Mouse (Mus musculus) ES-E14 (cell line): ENCODE measurements around the gene Col8a2. TPM values are rescaled to one million over a fixed set of nuclear protein-coding genes. Genes with fewer than 3 reads are reported as not detected.

Experiments used
- DNase-seq: peaks from one replicate; pipeline ENCODE4 v3.0.0-alpha.2; 2013; ENCODE audit warnings: low read depth, low spot score
- H3K27ac ChIP-seq: 2 replicates; pipeline ENCODE4 v1.5.1; 2012; ENCODE audit warnings: low read depth, mild to moderate bottlenecking, low read length, moderate library complexity, mixed read lengths; ENCODE audit not compliant: poor library complexity, insufficient read depth, severe bottlenecking
- H3K36me3 ChIP-seq: 2 replicates; pipeline ENCODE4 v1.6.1; 2012; ENCODE audit warnings: mild to moderate bottlenecking, low read length, moderate library complexity, mixed read lengths; ENCODE audit not compliant: control insufficient read depth, poor library complexity, insufficient read depth, severe bottlenecking
- H3K4me1 ChIP-seq, 2 experiments: fragments of 150-350 bp in 1 of 2; sonication (generic) in 1 of 2; 2 replicates each; pipeline ENCODE4 v1.6.1; 2012; ENCODE audit warnings: low read length in 2 of 2, mild to moderate bottlenecking in 1 of 2, mixed read lengths in 1 of 2; ENCODE audit not compliant: control insufficient read depth in 2 of 2, insufficient read depth in 2 of 2, poor library complexity in 1 of 2
- H3K4me3 ChIP-seq, 2 experiments: fragments of 150-350 bp in 1 of 2; sonication (generic) in 1 of 2; 2 replicates each; pipeline ENCODE4 v1.5.1; 2012; ENCODE audit warnings: low read length in 2 of 2, low read depth in 1 of 2, mild to moderate bottlenecking in 1 of 2, mixed read lengths in 1 of 2; ENCODE audit not compliant: insufficient read depth in 1 of 2, poor library complexity in 1 of 2, severe bottlenecking in 1 of 2
- H3K9ac ChIP-seq: 2 replicates; pipeline ENCODE4 v1.6.1; 2012; ENCODE audit warnings: low read depth, mild to moderate bottlenecking, low read length, mixed read lengths; ENCODE audit not compliant: poor library complexity, insufficient read depth, severe bottlenecking
- H3K9me3 ChIP-seq: fragments of 150-350 bp; sonication (generic); 2 replicates; pipeline ENCODE4 v1.6.1; 2012; ENCODE audit warnings: low read depth, mild to moderate bottlenecking, low read length; ENCODE audit not compliant: control insufficient read depth, insufficient read depth
- CHD2 ChIP-seq: IDR thresholded peaks from 2 replicates; pipeline ENCODE4 v1.6.1; 2014; ENCODE audit warnings: mild to moderate bottlenecking, low read depth, low read length, inconsistent platforms
- HCFC1 ChIP-seq: IDR thresholded peaks from 2 replicates; pipeline ENCODE4 v1.6.1; 2012; ENCODE audit warnings: low read length, inconsistent platforms, borderline replicate concordance; ENCODE audit not compliant: insufficient read depth
- MAFK ChIP-seq: IDR thresholded peaks from 2 replicates; pipeline ENCODE4 v1.6.1; 2014; ENCODE audit warnings: mild to moderate bottlenecking, low read depth, low read length, inconsistent platforms; ENCODE audit not compliant: insufficient read depth
- ZC3H11A ChIP-seq: IDR thresholded peaks from 2 replicates; pipeline ENCODE4 v1.6.1; 2012; ENCODE audit warnings: low read depth, mild to moderate bottlenecking, inconsistent platforms, low read length, borderline replicate concordance
- ZNF384 ChIP-seq: IDR thresholded peaks from 2 replicates; pipeline ENCODE4 v1.6.1; 2012; ENCODE audit warnings: low read depth, low read length, inconsistent platforms
- in situ Hi-C, 2 experiments: fragments of 600-800 bp; cut with MboI; formaldehyde crosslinking; loops; one replicate each; pipeline ENCODE4 v1.15.1; 2025; ENCODE audit warnings: low sequenced_read_pairs in 2 of 2, inconsistent platforms in 1 of 2; ENCODE audit not compliant: unreplicated experiment in 2 of 2
- total RNA-seq: library from RNA; depleted of rRNA; stranded (reverse); fragments of 300-350 nt; gene quantifications from 2 replicates; pipeline ENCODE4 v1.2.3, GENCODE M21; 2012; rRNA removed

The Col8a2 gene
- total RNA-seq, result 3.7 and 3.8 TPM in 2 replicates

DNA sequence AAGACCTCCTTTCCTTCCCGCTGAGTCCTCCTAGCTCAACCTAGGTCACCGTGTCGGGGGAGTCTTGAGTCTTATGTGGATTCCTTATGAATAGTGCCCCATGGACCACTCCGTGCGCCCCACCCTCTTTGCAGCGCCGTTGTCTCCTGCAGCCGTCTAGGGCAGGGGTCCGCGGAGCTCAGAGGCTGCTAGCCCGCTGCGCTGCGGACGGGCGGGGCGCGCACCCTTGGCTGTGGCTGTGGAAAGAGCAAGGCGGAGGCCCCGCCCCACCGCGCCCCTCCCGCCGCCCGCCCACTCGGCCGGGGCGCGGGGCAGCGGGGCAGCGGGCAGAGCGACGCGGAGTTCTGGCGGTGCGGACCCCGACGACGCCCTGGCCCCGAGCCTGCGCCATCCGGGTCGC lies at the start of gene Col8a2:
Gene Col8a2, plus strand, starts transcription at position 302 of the 400 bp plus-strand sequence.
- peaks cover 2 to 11% of the 10 kb centered on the region in 2 experiments; a peak in 1 of 4 replicates for H3K4me1 ChIP-seq
- 0 out of 2 replicates have a peak within 1 kb of the TSS, but pooled peaks have one; percentile 30 for H3K9ac ChIP-seq
- no peak within 1 kb of the TSS for H3K27ac ChIP-seq
- TF ChIP-seq ZNF384, result no peak
- TF ChIP-seq MAFK, result no peak
- no peak for TF ChIP-seq CHD2
- TF ChIP-seq HCFC1, result no peak
- TF ChIP-seq ZC3H11A, result no peak
- DNase-seq, result no peak
- H3K4me3 ChIP-seq, result peak within 1 kb of the TSS; percentile 45 to 56
- no peaks in the 10 kb centered on the region for H3K36me3 ChIP-seq
- no peaks in the 10 kb centered on the region for H3K9me3 ChIP-seq
- in situ Hi-C loops, result no loop called here

DNA sequence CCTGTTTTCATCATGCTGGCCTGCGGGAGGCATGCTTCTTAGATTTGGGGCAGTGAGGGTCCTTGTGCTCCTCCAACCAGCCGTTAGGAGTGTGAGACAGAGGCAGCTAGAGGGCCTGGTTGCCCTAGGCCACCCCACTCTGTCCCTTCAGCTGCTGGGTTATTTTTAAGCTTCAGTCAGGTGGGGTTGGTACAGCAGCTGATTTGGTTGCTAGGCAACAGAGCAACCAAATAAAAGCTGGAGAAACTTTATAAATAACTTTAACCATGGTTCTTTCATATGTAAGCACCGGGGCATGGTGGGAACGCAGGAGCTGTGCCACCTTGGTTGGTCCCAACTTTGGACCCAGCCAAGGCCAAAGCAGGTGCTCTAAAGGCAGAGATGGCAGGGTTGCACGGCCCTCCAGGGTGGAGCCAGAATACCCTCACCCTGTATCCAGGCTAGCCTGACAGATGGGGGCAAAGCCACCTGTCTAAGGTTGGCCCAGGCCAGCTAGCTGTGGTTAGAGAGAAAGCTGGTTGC lies 48.8 kb upstream of the Col8a2 start:
- peaks cover 44% of the 10 kb centered on the region for H3K36me3 ChIP-seq
- no peak overlapping the region for H3K4me3 ChIP-seq
- no peak overlapping the region for H3K9ac ChIP-seq
- H3K4me1 ChIP-seq, result peaks cover 0 to 29% of the 10 kb centered on the region in 2 experiments; a peak in 3 of 4 replicates
- in situ Hi-C loops, result no loop called here
- no peaks in the 10 kb centered on the region for H3K9me3 ChIP-seq
- no peak for DNase-seq
- TF ChIP-seq HCFC1 (no peak), MAFK (no peak), CHD2 (no peak), ZNF384 (no peak), ZC3H11A (no peak)
- H3K27ac ChIP-seq, result no peak overlapping the region

- Histone ChIP-seq H3K4me1 (peaks cover 0 to 20% of the 10 kb centered on the region in 2 experiments; a peak in 2 of 4 replicates), H3K36me3 (peaks cover 32% of the 10 kb centered on the region; the same call in 1 of the 2 replicates), H3K4me3 (no peak overlapping the region), H3K9me3 (no peaks in the 10 kb centered on the region), H3K27ac (no peak overlapping the region), H3K9ac (no peak overlapping the region)
- no peak for DNase-seq
- in situ Hi-C loops, result no loop called here
- no peak for TF ChIP-seq ZNF384
- TF ChIP-seq MAFK, result no peak
- no peak for TF ChIP-seq HCFC1
- TF ChIP-seq ZC3H11A, result no peak
- no peak for TF ChIP-seq CHD2
These were observed 46.6 kb upstream of the Col8a2 start for GRCm38 (mm10) chr4:126239862-126240475.

DNA sequence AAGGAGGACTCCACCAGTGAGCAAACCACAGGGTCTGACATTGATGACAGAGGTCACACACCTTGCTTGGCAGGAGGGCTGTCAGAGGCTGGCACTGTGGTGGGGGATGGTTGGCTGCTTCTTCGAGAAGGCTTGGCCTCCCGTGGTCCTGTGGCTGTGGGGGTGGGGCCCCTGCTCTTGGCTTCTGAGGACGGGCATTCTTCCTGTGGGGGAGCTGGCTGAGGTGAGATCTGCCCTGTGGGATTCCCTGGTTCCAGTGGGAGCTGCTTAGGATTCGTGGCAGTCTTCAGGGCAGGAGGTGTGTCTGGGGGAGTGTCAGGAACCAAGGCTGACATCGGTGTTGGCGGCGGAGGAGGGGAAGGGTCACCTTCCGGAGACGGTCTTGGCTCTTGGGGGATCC lies 44.6 kb upstream of the Col8a2 start:
- DNase-seq, result no peak
- Histone ChIP-seq H3K4me3 (no peak overlapping the region), H3K9ac (no peak overlapping the region), H3K36me3 (peaks cover 27% of the 10 kb centered on the region; the same call in 1 of the 2 replicates), H3K4me1 (peaks cover 0 to 23% of the 10 kb centered on the region in 2 experiments), H3K9me3 (no peaks in the 10 kb centered on the region), H3K27ac (no peak overlapping the region; the same call in 1 of the 2 replicates)
- in situ Hi-C loops, result no loop called here
- no peak for TF ChIP-seq MAFK
- no peak for TF ChIP-seq HCFC1
- TF ChIP-seq ZNF384, result no peak
- no peak for TF ChIP-seq ZC3H11A
- TF ChIP-seq CHD2, result no peak
